Mouse (Mus musculus) small intestine, adult 2 months (tissue): Measurements from ENCODE around the gene Gnb3. TPM values are rescaled to one million over a fixed set of nuclear protein-coding genes. Genes with fewer than 3 reads are reported as not detected.

Experiments used
- H3K27ac ChIP-seq: fragments of 200-500 bp; 2 replicates; pipeline ENCODE4 v1.5.1; 2012; ENCODE audit warnings: low read depth, low read length, control low read depth, inconsistent platforms; ENCODE audit not compliant: insufficient read depth
- H3K27me3 ChIP-seq: fragments of 200-500 bp; 2 replicates; pipeline ENCODE4 v1.6.1; 2012; ENCODE audit warnings: mild to moderate bottlenecking, moderate library complexity, low read length, inconsistent platforms; ENCODE audit not compliant: control insufficient read depth, insufficient read depth
- H3K36me3 ChIP-seq: fragments of 200-500 bp; 2 replicates; pipeline ENCODE4 v1.6.1; 2012; ENCODE audit warnings: mild to moderate bottlenecking, low read length, control low read depth, inconsistent platforms; ENCODE audit not compliant: control insufficient read depth, insufficient read depth
- H3K4me1 ChIP-seq: fragments of 200-500 bp; 2 replicates; pipeline ENCODE4 v1.6.1; 2012; ENCODE audit warnings: low read length, inconsistent platforms, mixed read lengths; ENCODE audit not compliant: control insufficient read depth, insufficient read depth, insufficient read length
- H3K4me3 ChIP-seq: fragments of 200-500 bp; 2 replicates; pipeline ENCODE4 v1.5.1; 2012; ENCODE audit warnings: low read depth, mild to moderate bottlenecking, control low read depth, inconsistent platforms, low read length, moderate library complexity
- CTCF ChIP-seq: fragments of 200-500 bp; IDR thresholded peaks from 2 replicates; pipeline ENCODE4 v1.5.1; 2012; ENCODE audit warnings: low read depth, mild to moderate bottlenecking, control low read depth, inconsistent platforms, low read length, moderate library complexity, mixed read lengths; ENCODE audit not compliant: insufficient replicate concordance, insufficient read length; ENCODE audit errors: extremely low read depth
- POLR2A ChIP-seq: fragments of 200-500 bp; IDR thresholded peaks from 2 replicates; pipeline ENCODE4 v1.6.1; 2012; ENCODE audit warnings: low read depth, mild to moderate bottlenecking, control low read depth, inconsistent platforms, low read length, moderate library complexity
- WGBS: fragments of 180-500 bp; shearing (Covaris S2); methylation state at CpG from one replicate; pipeline ENCODE4 v1.1.7; 2018; 5-methylcytosine and 5-hydroxymethylcytosine counted together
- polyA plus RNA-seq: library from polyadenylated mRNA; depleted of rRNA; stranded (reverse); fragments of >200 nt; gene quantifications from 2 replicates; pipeline ENCODE4 v1.2.3, GENCODE M21; 2012

Gene Gnb3
- polyA plus RNA-seq, 1 experiment: 0.19 TPM

GRCm38 (mm10) chr6:124822049-124822448 is 18.0 kb downstream of the Gnb3 start:
- Histone ChIP-seq H3K27ac (no peak overlapping the region), H3K36me3 (peaks cover 77% of the 10 kb centered on the region), H3K4me1 (no peaks in the 10 kb centered on the region), H3K27me3 (no peaks in the 10 kb centered on the region), H3K4me3 (no peak overlapping the region)
- no peak for TF ChIP-seq POLR2A
- no peak for TF ChIP-seq CTCF
- 95% methylated on average over 4 of the region's 4 CpGs for WGBS

GRCm38 (mm10) chr6:124820891-124821290 is 19.2 kb downstream of the Gnb3 start:
- no peak overlapping the region for H3K4me3 ChIP-seq
- peaks cover 79% of the 10 kb centered on the region for H3K36me3 ChIP-seq
- 94% methylated on average over 5 of the region's 5 CpGs for WGBS
- H3K27me3 ChIP-seq: no peaks in the 10 kb centered on the region
- no peak overlapping the region for H3K27ac ChIP-seq
- TF ChIP-seq CTCF (no peak), POLR2A (no peak)
- H3K4me1 ChIP-seq: no peaks in the 10 kb centered on the region

- Histone ChIP-seq H3K27me3 (no peaks in the 10 kb centered on the region), H3K4me1 (peaks cover 5% of the 10 kb centered on the region; the same call in 1 of the 2 replicates), H3K36me3 (peaks cover 55% of the 10 kb centered on the region), H3K4me3 (no peak overlapping the region), H3K27ac (no peak overlapping the region)
- no peak for TF ChIP-seq POLR2A
- TF ChIP-seq CTCF: no peak
- WGBS: 83% methylated on average over 8 of the region's 8 CpGs
Measured at GRCm38 (mm10) chr6:124817971-124818370, 22.1 kb downstream of the Gnb3 start.

- Histone ChIP-seq H3K27me3 (no peaks in the 10 kb centered on the region), H3K4me1 (peaks cover 5% of the 10 kb centered on the region; the same call in 1 of the 2 replicates), H3K4me3 (no peak overlapping the region), H3K36me3 (peaks cover 53% of the 10 kb centered on the region), H3K27ac (no peak overlapping the region)
- 95% methylated on average over 8 of the region's 8 CpGs for WGBS
- TF ChIP-seq CTCF (no peak), POLR2A (no peak)
Measured at GRCm38 (mm10) chr6:124817563-124817962, 22.5 kb downstream of the Gnb3 start.

GRCm38 (mm10) chr6:124817125-124817524 is 22.9 kb downstream of the Gnb3 start:
- 95% methylated on average over 11 of the region's 11 CpGs for WGBS
- no peak overlapping the region for H3K4me3 ChIP-seq
- no peak overlapping the region for H3K27ac ChIP-seq
- peaks cover 5% of the 10 kb centered on the region; the same call in 1 of the 2 replicates for H3K4me1 ChIP-seq
- H3K36me3 ChIP-seq: peaks cover 52% of the 10 kb centered on the region
- TF ChIP-seq CTCF: no peak
- no peak for TF ChIP-seq POLR2A
- no peaks in the 10 kb centered on the region for H3K27me3 ChIP-seq

GRCm38 (mm10) chr6:124816611-124817010 is 23.5 kb downstream of the Gnb3 start:
- H3K27ac ChIP-seq: no peak overlapping the region
- H3K27me3 ChIP-seq: no peaks in the 10 kb centered on the region
- peaks cover 53% of the 10 kb centered on the region for H3K36me3 ChIP-seq
- no peak overlapping the region for H3K4me3 ChIP-seq
- peaks cover 8% of the 10 kb centered on the region; the same call in 1 of the 2 replicates for H3K4me1 ChIP-seq
- TF ChIP-seq POLR2A (no peak), CTCF (no peak)
- WGBS: 90% methylated on average over 4 of the region's 4 CpGs

- Histone ChIP-seq H3K27me3 (no peaks in the 10 kb centered on the region), H3K36me3 (peaks cover 47% of the 10 kb centered on the region), H3K4me1 (peaks cover 9% of the 10 kb centered on the region; the same call in 1 of the 2 replicates), H3K27ac (no peak overlapping the region), H3K4me3 (no peak overlapping the region)
- TF ChIP-seq CTCF (no peak), POLR2A (no peak)
- WGBS: 51% methylated on average over 9 of the region's 9 CpGs
Measured at GRCm38 (mm10) chr6:124814858-124815774, 25.0 kb downstream of the Gnb3 start.
